In the genomic region with DNA sequence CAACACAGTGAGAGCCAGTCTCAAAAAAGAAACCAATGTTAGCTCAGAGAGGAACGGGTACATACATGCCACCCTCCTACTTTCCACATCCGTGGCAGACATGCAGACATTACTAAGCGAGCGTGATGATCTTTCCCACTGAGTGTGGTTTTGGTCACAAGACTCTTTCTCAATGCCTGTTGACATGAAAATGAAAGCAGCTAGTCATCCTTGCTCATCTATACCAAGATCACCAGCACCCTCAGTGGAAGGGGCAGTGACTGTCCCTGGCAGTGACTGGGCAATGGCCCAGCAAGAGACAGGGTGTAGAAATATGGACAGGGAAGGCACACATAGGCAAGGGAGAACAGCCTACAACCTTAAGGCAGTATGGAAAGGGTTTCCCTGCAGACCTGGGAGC, we compare ENCODE assay signal across 11 mouse cellular contexts.
DNase-seq lines count a peak whose midpoint lies in the region; ATAC-seq and TF ChIP-seq lines count a peak whose summit lies in the region.
"Had no signal": no experiment of that assay in that cellular context is flagged by ENCODE, and none has a peak within 500 bp of the region (broad histone marks: within the 10 kb centered on the region; RNA-seq: fewer than 3 reads in every experiment).

No protein-coding gene starts in this region.

- H3ac ChIP-seq in C2C12 (ENCODE audit: control insufficient read depth, insufficient read length, low read depth), result no peak overlapping the region

- 86% methylated on average over 4 of the region's 4 CpGs for WGBS in kidney, adult 2 months
- whole genome bisulfite sequencing in midbrain, embryonic 10.5 days, result 94% methylated on average over 4 of the region's 4 CpGs
- 95% methylated on average over 4 of the region's 4 CpGs for WGBS in midbrain, embryonic 13.5 days

- H3K27me3 ChIP-seq in kidney, adult 2 months (replicated peaks; ENCODE audit: control insufficient read depth, insufficient read depth, low read length), result no peaks in the 10 kb centered on the region
- no peaks in the 10 kb centered on the region for H3K27me3 ChIP-seq in C2C12 (ENCODE audit: control insufficient read depth, insufficient read depth, insufficient read length)
- H3K27me3 ChIP-seq in midbrain, embryonic 10.5 days (ENCODE audit: low read depth, poor library complexity, severe bottlenecking), result no peaks in the 10 kb centered on the region
- no peaks in the 10 kb centered on the region for H3K27me3 ChIP-seq in midbrain, embryonic 13.5 days
- H3K27me3 ChIP-seq: heart, embryonic 13.5 days had no signal

- peak; percentile 82 for ATAC-seq in neutrophil, adult 5-6 weeks (ENCODE audit: extremely low read depth, insufficient number of reproducible peaks, low FRiP score, poor library complexity, severe bottlenecking)
- no peak for ATAC-seq in midbrain, embryonic 13.5 days

- peak overlapping the region; percentile 10; the same call in 1 of the 2 replicates for H3K27ac ChIP-seq in kidney, adult 2 months (ENCODE audit: insufficient read depth, low read depth, low read length)
- H3K27ac ChIP-seq in bone marrow macrophage, adult 2 months (ENCODE audit: insufficient read depth, low read depth, low read length), result peak overlapping the region; percentile 87
- no peak overlapping the region for H3K27ac ChIP-seq in midbrain, embryonic 10.5 days (replicated peaks)
- H3K27ac ChIP-seq in midbrain, embryonic 13.5 days, result no peak overlapping the region
- H3K27ac ChIP-seq: heart, embryonic 13.5 days had no signal

- peaks cover 82% of the 10 kb centered on the region for H3K79me2 ChIP-seq in C2C12 (ENCODE audit: control insufficient read depth, insufficient read depth)

- TF ChIP-seq CTCF in kidney, adult 2 months (conservative IDR thresholded peaks at IDR 0.05; ENCODE audit: insufficient read depth, insufficient read length, low read depth, low read length), result no peak
- TF ChIP-seq CTCF in C2C12 (IDR thresholded peaks at IDR 0.05; ENCODE audit: control insufficient read depth, insufficient read depth, insufficient read length), result no peak
- TF ChIP-seq CTCF in bone marrow macrophage, adult 2 months (IDR thresholded peaks at IDR 0.05; ENCODE audit: low read depth, low read length), result no peak

- DNase-seq in kidney, adult 2 months, result no peak
- no peak for DNase-seq in kidney, postnatal 14 days
- no peak for DNase-seq in midbrain, embryonic 10.5 days (ENCODE audit: low spot score)
- no peak for DNase-seq in cerebellum, adult 8-10 months
- DNase-seq: cerebellum, postnatal 10 days had no signal

- TF ChIP-seq POLR2A in kidney, adult 2 months (IDR thresholded peaks at IDR 0.05; ENCODE audit: low read depth, low read length), result no peak
- TF ChIP-seq POLR2A in bone marrow macrophage, adult 2 months (IDR thresholded peaks at IDR 0.05; ENCODE audit: borderline replicate concordance, low read depth, low read length), result no peak

- peaks cover 21% of the 10 kb centered on the region for H3K4me1 ChIP-seq in kidney, adult 2 months (ENCODE audit: control insufficient read depth, insufficient read depth, low read length)
- H3K4me1 ChIP-seq in bone marrow macrophage, adult 2 months (ENCODE audit: control insufficient read depth, insufficient read depth, low read length), result peaks cover 66% of the 10 kb centered on the region
- peaks cover 45% of the 10 kb centered on the region for H3K4me1 ChIP-seq in midbrain, embryonic 10.5 days
- peaks cover 39% of the 10 kb centered on the region for H3K4me1 ChIP-seq in midbrain, embryonic 13.5 days (replicated peaks)

- H3K4me3 ChIP-seq in kidney, adult 2 months (ENCODE audit: insufficient read depth, low read depth, low read length), result no peak overlapping the region
- no peak overlapping the region for H3K4me3 ChIP-seq in C2C12 (ENCODE audit: insufficient read depth, poor library complexity, severe bottlenecking)
- peak overlapping the region; percentile 31 for H3K4me3 ChIP-seq in bone marrow macrophage, adult 2 months (ENCODE audit: insufficient read depth, low read length)
- no peak overlapping the region for H3K4me3 ChIP-seq in midbrain, embryonic 10.5 days
- H3K4me3 ChIP-seq in midbrain, embryonic 13.5 days (replicated peaks), result no peak overlapping the region
- H3K4me3 ChIP-seq: heart, embryonic 13.5 days had no signal

- H3K36me3 ChIP-seq in kidney, adult 2 months (ENCODE audit: control insufficient read depth, insufficient read depth, low read length), result no peaks in the 10 kb centered on the region; the same call in 1 of the 2 replicates
- peaks cover 75% of the 10 kb centered on the region for H3K36me3 ChIP-seq in C2C12 (ENCODE audit: control insufficient read depth, insufficient read depth)
- peaks cover 40% of the 10 kb centered on the region for H3K36me3 ChIP-seq in midbrain, embryonic 10.5 days
- peaks cover 39% of the 10 kb centered on the region for H3K36me3 ChIP-seq in midbrain, embryonic 13.5 days

- H3K9ac ChIP-seq in midbrain, embryonic 13.5 days (replicated peaks), result no peak overlapping the region
- H3K9ac ChIP-seq: heart, embryonic 13.5 days had no signal

- H3K79me3 ChIP-seq in C2C12 (ENCODE audit: low read depth), result peaks cover 44% of the 10 kb centered on the region

- no peak overlapping the region for H3K4me2 ChIP-seq in midbrain, embryonic 13.5 days (replicated peaks)
- H3K4me2 ChIP-seq: heart, embryonic 13.5 days; midbrain, embryonic 11.5 days had no signal

- no peaks in the 10 kb centered on the region for H3K9me3 ChIP-seq in midbrain, embryonic 10.5 days (replicated peaks)
- H3K9me3 ChIP-seq in midbrain, embryonic 13.5 days, result no peaks in the 10 kb centered on the region
- H3K9me3 ChIP-seq: heart, embryonic 13.5 days had no signal

TF ChIP-seq in C2C12, 6 proteins besides CTCF, POLR2A, EP300 and RAD21:
- TF ChIP-seq MYOG (IDR thresholded peaks at IDR 0.05; ENCODE audit: control insufficient read depth, extremely low read depth, insufficient read length) (no peak), MAX (IDR thresholded peaks at IDR 0.05) (peak; percentile 25), FOSL1 (IDR thresholded peaks at IDR 0.05; ENCODE audit: insufficient read depth, low read length, poor library complexity, severe bottlenecking) (no peak), MYOD1 (IDR thresholded peaks at IDR 0.05; ENCODE audit: control insufficient read depth, insufficient read length, low read depth) (no peak), CEBPB (IDR thresholded peaks at IDR 0.05; ENCODE audit: low read depth) (peak; percentile 66), USF1 (IDR thresholded peaks at IDR 0.05; ENCODE audit: low read depth) (peak; percentile 35)
TF ChIP-seq in C2C12: peak in this region for 3.

Comparison
In these comparisons a context has a peak if more than half of its experiments do, and no peak if none do; other contexts are left out.
1. H3K27ac ChIP-seq: peak in kidney, adult 2 months (single experiment) and bone marrow macrophage, adult 2 months (single experiment); none in midbrain, embryonic 10.5 days (single experiment) and midbrain, embryonic 13.5 days (single experiment).